Mouse (Mus musculus): ENCODE measurements at regions not wholly inside any gene's neighbourhood (a gene's known extent, or its start where the extent isn't known, plus 50 kb on each side); places are given as distances from the start of the nearest gene placed in this dataset.

DNA sequence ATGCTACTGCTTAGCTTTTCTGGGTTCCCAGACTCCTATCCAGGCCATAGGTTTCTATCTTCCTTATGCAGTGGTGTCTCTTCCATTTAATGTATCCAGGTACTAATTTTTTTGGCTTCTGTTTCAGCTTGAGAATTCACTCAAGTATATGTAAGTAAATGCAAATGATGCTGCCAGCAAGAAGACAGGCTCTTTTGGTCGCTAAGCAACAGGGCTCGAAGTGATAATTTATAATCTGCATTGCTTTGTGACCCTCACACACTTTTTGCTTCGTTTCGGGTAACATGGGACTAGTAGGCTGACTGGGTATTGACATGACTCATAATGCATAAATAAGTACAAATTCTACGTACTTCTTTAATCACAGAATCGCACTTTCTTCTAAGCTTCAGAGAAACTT is 75.9 kb upstream of the Nectin3 start:
- DNase-seq = no peak

DNA sequence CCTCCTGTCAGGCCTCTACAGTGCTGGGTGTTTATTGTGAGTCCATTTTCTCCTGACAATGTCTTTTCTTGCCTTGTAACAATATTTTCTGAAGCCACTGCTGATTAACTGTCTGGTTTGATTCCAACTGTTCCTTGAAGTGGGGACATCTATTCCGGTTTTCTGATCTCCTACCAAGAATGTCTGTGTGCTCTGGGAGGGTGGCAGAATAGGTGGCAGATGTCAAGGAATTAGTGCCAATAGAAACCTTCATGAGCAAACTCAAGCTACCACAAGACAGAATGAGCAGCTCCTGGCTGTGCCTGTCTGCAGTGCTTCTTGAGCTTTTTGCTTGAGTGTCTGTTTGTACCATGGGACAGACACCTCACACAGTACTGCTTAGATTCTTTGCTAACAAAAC is 69.1 kb upstream of the Nectin3 start:
- DNase-seq = no peak

DNA sequence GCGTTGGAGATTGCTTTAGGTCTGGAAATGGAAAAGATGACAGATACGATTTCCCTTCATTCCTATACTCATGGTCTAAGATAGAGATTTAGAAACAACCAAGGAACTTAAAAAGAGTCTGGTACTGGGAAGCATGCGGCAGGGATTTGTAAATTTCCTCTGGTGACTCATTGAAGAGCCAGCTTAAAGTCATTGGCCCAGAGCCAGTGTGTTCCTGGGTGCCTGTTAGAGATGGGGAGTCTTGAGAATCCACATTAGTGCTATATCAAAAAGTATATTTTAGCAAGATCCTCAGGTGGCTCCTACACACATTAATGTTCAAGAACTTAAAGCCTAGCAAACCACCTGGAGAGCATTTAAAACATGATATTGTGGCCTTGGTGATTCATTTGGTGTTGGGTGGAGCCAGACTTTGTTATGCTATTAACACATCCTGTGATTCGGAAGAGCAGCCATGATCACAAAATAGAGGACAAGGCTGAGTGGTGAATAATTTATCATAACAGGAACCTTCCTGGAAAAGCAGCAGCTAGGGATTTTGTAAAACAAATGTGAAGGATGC is 67.8 kb upstream of the Nectin3 start:
- no peak for DNase-seq

DNA sequence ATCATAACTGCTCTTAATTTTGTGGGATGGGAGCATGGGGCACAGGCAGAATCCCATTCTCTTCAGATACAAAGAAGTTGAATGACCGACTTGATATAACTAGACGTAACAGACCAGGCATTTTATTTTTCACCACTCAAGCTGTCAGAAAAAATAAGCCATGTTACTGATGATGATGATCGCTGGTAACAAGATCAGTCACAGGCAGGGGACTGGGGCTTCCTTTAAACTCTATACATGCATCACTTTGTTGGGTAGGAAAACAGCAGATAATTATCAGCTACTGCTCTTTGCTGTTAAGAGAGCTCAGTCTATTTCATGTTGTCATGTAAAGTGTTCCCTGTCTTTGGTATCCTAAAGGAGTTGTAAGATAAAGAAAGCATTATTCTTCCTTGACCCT is 59.0 kb upstream of the Nectin3 start:
- no peak for DNase-seq

DNA sequence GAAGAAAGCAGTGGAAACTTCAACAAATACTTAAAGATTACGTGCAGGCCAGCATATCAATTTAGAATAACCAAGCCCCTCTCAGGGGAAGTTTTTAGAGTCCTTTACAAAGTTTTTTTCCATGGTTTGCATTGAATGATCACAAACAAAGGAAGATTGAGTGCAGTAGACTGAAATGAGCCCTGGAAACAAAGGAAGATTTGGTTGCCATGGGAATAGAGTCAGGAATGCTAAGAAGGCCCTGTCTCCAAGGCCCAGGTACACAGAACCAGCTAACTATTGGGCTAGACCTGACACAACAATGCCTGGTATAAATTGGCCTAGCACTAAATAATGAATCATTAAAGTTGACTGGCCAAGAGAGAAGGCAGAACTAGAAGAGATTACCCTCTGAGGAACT is 49.9 kb upstream of the Nectin3 start:
- DNase-seq = no peak

All from kidney, adult 11 months (tissue).